Mouse (Mus musculus): ENCODE results near the gene Tmem206. TPM values are rescaled to one million over a fixed set of nuclear protein-coding genes. Genes with fewer than 3 reads are reported as not detected.

The Tmem206 gene
- polyA plus RNA-seq, 1 experiment from 2014 or later, result 13.1 TPM

DNA sequence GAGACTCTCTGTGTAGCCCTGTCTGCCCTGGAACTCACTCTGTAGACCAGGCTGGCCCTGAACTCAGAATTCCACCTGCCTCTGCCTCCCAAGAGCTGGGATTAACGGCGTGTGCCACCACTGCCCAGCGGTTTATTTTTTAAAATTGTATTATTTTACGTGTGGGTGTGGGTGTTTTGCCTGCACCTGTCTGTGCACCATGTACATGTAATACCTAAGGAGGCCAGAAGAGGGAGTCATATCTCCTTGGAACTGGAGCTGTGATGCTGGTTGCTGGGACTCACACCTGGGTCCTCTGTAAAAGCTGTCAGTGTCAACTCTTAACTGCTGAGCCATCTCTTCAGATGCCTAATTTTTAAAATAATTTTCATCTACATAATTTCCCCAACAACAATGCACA is 38.8 kb downstream of the Tmem206 start:
- no peak overlapping the region for H3K9ac ChIP-seq (replicated peaks; ENCODE audit: low read depth)
- 74% methylated on average over 4 of the region's 4 CpGs for WGBS
- H3K36me3 ChIP-seq (ENCODE audit: insufficient read depth, low read length), result peaks cover 25% of the 10 kb centered on the region; the same call in 1 of the 2 replicates
- no peaks in the 10 kb centered on the region for H3K9me3 ChIP-seq (ENCODE audit: low read length)
- no peak overlapping the region for H3K27ac ChIP-seq (ENCODE audit: low read length)
- no peak for TF ChIP-seq EP300 (IDR thresholded peaks at IDR 0.05)
- peak; percentile 69 for TF ChIP-seq CTCF (IDR thresholded peaks at IDR 0.05)
- ATAC-seq, result no peak
- no peaks in the 10 kb centered on the region for H3K27me3 ChIP-seq (replicated peaks; ENCODE audit: insufficient read depth, low read length)
- no peak overlapping the region for H3K4me2 ChIP-seq (replicated peaks; ENCODE audit: low read depth, low read length)
- H3K4me1 ChIP-seq (ENCODE audit: insufficient read depth, low read depth, low read length), result no peaks in the 10 kb centered on the region
- no peak overlapping the region for H3K4me3 ChIP-seq (ENCODE audit: low read depth, low read length)
- DNase-seq (ENCODE audit: low spot score), result peak; percentile 49

DNA sequence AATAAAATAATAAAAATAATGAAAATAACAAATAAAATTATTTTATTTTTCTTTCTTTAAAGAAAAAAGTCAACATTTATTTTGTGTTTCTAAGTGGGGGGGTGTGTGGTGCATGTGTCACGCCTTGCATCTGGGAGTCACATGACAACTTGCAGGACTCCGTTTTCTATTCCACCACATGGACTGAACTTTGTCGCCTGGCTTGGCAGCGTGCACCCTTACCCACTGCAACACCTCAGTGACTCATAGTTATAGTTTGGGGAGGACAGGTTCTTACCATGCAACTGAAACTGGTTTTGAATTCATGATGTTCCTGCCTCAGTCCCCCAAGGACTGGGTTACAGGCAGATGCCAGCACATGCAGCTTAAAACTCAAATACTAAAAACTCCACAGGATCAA is 42.5 kb downstream of the Tmem206 start:
- 81% methylated on average over 4 of the region's 4 CpGs for WGBS
- no peak overlapping the region for H3K9ac ChIP-seq (replicated peaks; ENCODE audit: low read depth)
- no peak for ATAC-seq
- H3K27ac ChIP-seq (ENCODE audit: low read length), result no peak overlapping the region
- no peak overlapping the region for H3K4me3 ChIP-seq (ENCODE audit: low read depth, low read length)
- H3K4me2 ChIP-seq (replicated peaks; ENCODE audit: low read depth, low read length), result no peak overlapping the region
- no peak for DNase-seq (ENCODE audit: low spot score)
- no peaks in the 10 kb centered on the region for H3K27me3 ChIP-seq (replicated peaks; ENCODE audit: insufficient read depth, low read length)
- no peaks in the 10 kb centered on the region for H3K4me1 ChIP-seq (ENCODE audit: insufficient read depth, low read depth, low read length)
- TF ChIP-seq EP300 (IDR thresholded peaks at IDR 0.05) (no peak), CTCF (IDR thresholded peaks at IDR 0.05) (no peak)
- H3K36me3 ChIP-seq (ENCODE audit: insufficient read depth, low read length), result peaks cover 9% of the 10 kb centered on the region; the same call in 1 of the 2 replicates
- H3K9me3 ChIP-seq (ENCODE audit: low read length), result no peaks in the 10 kb centered on the region

DNA sequence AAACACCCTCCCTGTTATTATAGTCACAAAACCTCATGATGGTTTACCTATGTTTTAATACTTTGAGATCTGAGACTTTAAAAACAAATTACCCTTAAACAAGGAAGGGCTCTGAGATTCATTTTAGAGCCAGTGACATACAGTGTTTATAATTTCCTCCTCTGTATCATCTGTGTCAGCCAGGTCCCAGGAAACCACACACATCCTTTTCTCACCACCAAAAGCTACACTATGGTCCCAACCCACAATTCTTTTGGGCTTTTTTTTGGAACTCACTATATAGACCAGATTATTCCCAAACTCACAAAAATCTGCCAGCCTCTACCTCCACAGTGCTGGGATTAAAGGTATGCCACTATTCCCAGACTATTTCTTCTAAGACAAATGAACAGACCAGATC is 43.4 kb downstream of the Tmem206 start:
- H3K36me3 ChIP-seq (ENCODE audit: insufficient read depth, low read length), result peaks cover 6% of the 10 kb centered on the region; the same call in 1 of the 2 replicates
- no peak for ATAC-seq
- no peaks in the 10 kb centered on the region for H3K27me3 ChIP-seq (replicated peaks; ENCODE audit: insufficient read depth, low read length)
- H3K4me3 ChIP-seq (ENCODE audit: low read depth, low read length), result no peak overlapping the region
- no peak for DNase-seq (ENCODE audit: low spot score)
- H3K9me3 ChIP-seq (ENCODE audit: low read length), result no peaks in the 10 kb centered on the region
- H3K27ac ChIP-seq (ENCODE audit: low read length), result no peak overlapping the region
- TF ChIP-seq EP300 (IDR thresholded peaks at IDR 0.05) (no peak), CTCF (IDR thresholded peaks at IDR 0.05) (no peak)
- H3K4me1 ChIP-seq (ENCODE audit: insufficient read depth, low read depth, low read length), result no peaks in the 10 kb centered on the region
- no peak overlapping the region for H3K9ac ChIP-seq (replicated peaks; ENCODE audit: low read depth)
- no peak overlapping the region for H3K4me2 ChIP-seq (replicated peaks; ENCODE audit: low read depth, low read length)

DNA sequence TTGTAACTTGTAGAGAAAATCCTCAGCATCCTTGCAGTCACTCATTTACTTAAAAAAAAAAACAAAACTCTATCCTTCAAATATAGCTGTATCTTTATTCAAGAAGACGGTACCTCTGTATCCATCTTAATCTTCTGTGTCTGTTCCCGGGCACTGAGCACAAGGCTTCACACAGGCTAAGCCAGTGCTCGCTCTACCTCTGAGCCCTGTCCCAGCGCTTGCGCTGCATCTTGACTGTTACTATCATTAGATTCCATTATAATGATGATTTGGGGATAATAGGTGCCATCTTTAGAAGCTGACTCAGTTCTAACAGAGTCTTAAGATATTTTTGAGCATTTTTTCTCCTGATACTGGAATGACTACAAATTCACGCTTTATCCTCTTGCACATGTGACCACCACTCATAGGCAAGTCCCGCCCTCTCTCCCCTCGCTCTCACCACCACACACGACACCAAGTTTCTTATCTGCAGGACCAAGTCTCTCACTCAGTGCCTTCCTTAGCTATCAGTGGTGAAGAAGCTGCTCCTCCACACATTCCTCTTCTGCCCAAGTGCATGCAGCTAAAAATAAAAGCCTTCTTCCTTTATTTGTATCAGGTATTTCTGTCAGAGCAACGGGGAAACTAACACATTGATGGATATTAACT is 49.4 kb downstream of the Tmem206 start:
- Histone ChIP-seq H3K9ac (replicated peaks; ENCODE audit: low read depth) (no peak overlapping the region), H3K4me3 (ENCODE audit: low read depth, low read length) (no peak overlapping the region), H3K27me3 (replicated peaks; ENCODE audit: insufficient read depth, low read length) (no peaks in the 10 kb centered on the region), H3K4me1 (ENCODE audit: insufficient read depth, low read depth, low read length) (no peaks in the 10 kb centered on the region), H3K4me2 (replicated peaks; ENCODE audit: low read depth, low read length) (no peak overlapping the region), H3K27ac (ENCODE audit: low read length) (no peak overlapping the region), H3K9me3 (ENCODE audit: low read length) (no peaks in the 10 kb centered on the region), H3K36me3 (ENCODE audit: insufficient read depth, low read length) (no peaks in the 10 kb centered on the region)
- WGBS, result 82% methylated on average over 10 of the region's 10 CpGs
- ATAC-seq, result no peak
- DNase-seq (ENCODE audit: low spot score), result no peak
- TF ChIP-seq CTCF (IDR thresholded peaks at IDR 0.05), result no peak
- TF ChIP-seq EP300 (IDR thresholded peaks at IDR 0.05), result no peak

DNA sequence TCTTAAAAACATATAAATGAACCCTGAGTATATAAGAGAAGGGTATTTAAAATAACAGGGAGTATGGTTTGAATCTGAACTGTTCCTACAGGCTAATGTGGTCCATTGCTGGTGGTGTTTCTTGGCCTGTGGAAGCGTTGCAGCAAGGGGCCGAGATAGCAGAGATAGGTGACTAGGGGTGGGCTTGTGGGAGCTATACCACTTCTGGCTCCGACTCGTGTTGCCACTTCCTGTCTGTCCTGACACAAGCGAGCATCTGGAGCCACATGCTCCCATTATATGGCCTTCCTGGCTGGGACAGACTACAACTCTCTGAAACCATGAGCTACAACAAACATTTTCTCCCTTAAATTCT is 49.9 kb downstream of the Tmem206 start:
- no peak for ATAC-seq
- Histone ChIP-seq H3K4me2 (replicated peaks; ENCODE audit: low read depth, low read length) (no peak overlapping the region), H3K36me3 (ENCODE audit: insufficient read depth, low read length) (no peaks in the 10 kb centered on the region), H3K9ac (replicated peaks; ENCODE audit: low read depth) (no peak overlapping the region), H3K4me1 (ENCODE audit: insufficient read depth, low read depth, low read length) (no peaks in the 10 kb centered on the region), H3K4me3 (ENCODE audit: low read depth, low read length) (no peak overlapping the region), H3K27me3 (replicated peaks; ENCODE audit: insufficient read depth, low read length) (no peaks in the 10 kb centered on the region), H3K27ac (ENCODE audit: low read length) (no peak overlapping the region), H3K9me3 (ENCODE audit: low read length) (no peaks in the 10 kb centered on the region)
- 82% methylated on average over 5 of the region's 5 CpGs for WGBS
- TF ChIP-seq EP300 (IDR thresholded peaks at IDR 0.05) (no peak), CTCF (IDR thresholded peaks at IDR 0.05) (no peak)
- no peak for DNase-seq (ENCODE audit: low spot score)

DNA sequence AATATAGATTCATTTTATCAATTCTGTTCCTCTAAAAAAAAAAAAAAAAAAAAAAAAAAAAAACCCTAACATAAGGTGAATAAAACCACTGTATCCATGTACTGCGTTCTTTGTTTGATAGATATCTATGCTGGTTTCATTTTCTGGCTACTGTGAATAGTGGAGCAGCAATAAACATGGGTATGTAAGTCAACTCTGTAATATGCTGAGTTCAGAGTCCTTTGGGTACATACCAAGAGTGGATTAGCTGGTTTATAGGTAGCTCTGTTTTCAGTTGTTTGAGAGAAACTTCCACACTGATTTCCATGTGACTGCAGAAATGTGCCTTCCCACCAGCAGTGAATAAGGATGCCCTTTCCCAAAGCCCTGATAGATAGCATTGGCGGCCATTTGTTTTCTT is 52.4 kb downstream of the Tmem206 start:
- Histone ChIP-seq H3K36me3 (ENCODE audit: insufficient read depth, low read length) (no peaks in the 10 kb centered on the region), H3K9me3 (ENCODE audit: low read length) (no peaks in the 10 kb centered on the region), H3K9ac (replicated peaks; ENCODE audit: low read depth) (no peak overlapping the region), H3K27ac (ENCODE audit: low read length) (no peak overlapping the region), H3K27me3 (replicated peaks; ENCODE audit: insufficient read depth, low read length) (no peaks in the 10 kb centered on the region), H3K4me2 (replicated peaks; ENCODE audit: low read depth, low read length) (no peak overlapping the region), H3K4me1 (ENCODE audit: insufficient read depth, low read depth, low read length) (no peaks in the 10 kb centered on the region), H3K4me3 (ENCODE audit: low read depth, low read length) (no peak overlapping the region)
- WGBS, result 97% methylated on average over 2 of the region's 2 CpGs
- no peak for DNase-seq (ENCODE audit: low spot score)
- TF ChIP-seq CTCF (IDR thresholded peaks at IDR 0.05) (no peak), EP300 (IDR thresholded peaks at IDR 0.05) (no peak)
- ATAC-seq, result no peak

DNA sequence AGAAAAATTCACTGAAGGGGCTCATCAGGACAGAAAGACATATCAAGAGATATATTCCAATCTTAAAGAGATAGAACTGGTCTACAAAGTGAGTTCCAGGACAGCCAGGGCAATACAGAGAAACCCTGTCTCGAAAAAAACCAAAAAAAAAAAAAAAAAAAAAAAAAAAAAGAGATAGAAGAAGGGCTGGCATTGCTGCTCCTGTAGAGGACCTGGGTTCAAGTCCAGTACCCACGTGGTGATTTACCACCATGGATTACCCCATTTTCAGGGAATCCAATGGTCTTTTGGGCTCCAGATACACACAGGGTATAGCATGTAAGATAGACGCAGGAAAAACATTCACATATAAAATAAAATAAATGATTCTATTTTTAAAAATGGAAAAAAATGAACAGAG is 55.1 kb downstream of the Tmem206 start:
- Histone ChIP-seq H3K9me3 (ENCODE audit: low read length) (no peaks in the 10 kb centered on the region), H3K27me3 (replicated peaks; ENCODE audit: insufficient read depth, low read length) (no peaks in the 10 kb centered on the region), H3K4me1 (ENCODE audit: insufficient read depth, low read depth, low read length) (no peaks in the 10 kb centered on the region), H3K36me3 (ENCODE audit: insufficient read depth, low read length) (no peaks in the 10 kb centered on the region), H3K4me2 (replicated peaks; ENCODE audit: low read depth, low read length) (no peak overlapping the region), H3K4me3 (ENCODE audit: low read depth, low read length) (no peak overlapping the region), H3K27ac (ENCODE audit: low read length) (no peak overlapping the region), H3K9ac (replicated peaks; ENCODE audit: low read depth) (no peak overlapping the region)
- WGBS, result 90% methylated on average over 3 of the region's 3 CpGs
- no peak for DNase-seq (ENCODE audit: low spot score)
- ATAC-seq, result no peak
- TF ChIP-seq CTCF (IDR thresholded peaks at IDR 0.05), result no peak
- TF ChIP-seq EP300 (IDR thresholded peaks at IDR 0.05), result no peak

Measured in lung, postnatal 0 days (tissue).